Mouse (Mus musculus) neutrophil, adult 59 days (primary cell): ENCODE data around the gene Olfr286. TPM values are rescaled to one million over a fixed set of nuclear protein-coding genes. Genes with fewer than 3 reads are reported as not detected.

ENCODE experiments used
- total RNA-seq, 2 experiments: library from RNA; stranded (reverse); gene quantifications; 1 replicate in 1 of 2; 2 replicates in 1 of 2; pipeline ENCODE4 v1.2.4; 2023

Olfr286 gene
- total RNA-seq: not detected

DNA sequence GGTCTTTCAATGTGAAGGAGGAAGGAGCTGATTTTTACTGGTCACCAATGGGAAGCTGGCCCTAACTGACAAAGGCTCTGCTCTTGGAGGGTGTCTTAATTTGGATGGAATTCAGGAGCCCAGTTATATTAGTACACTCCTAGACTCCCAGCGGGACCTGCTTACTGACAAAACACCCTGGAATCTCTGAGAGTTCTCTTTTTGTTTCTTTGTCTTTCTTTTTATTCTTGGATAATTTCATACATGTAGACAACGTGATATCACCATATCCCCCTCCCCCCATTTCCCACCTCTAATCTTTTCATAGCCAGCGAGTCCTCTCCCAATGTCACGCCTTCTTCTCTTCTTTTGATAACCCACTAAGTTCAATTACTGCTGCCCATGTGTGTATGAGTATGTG, at the start of gene Olfr286:
Olfr286 (minus strand) TSS at position 101 of the 400 bp plus-strand sequence.

DNA sequence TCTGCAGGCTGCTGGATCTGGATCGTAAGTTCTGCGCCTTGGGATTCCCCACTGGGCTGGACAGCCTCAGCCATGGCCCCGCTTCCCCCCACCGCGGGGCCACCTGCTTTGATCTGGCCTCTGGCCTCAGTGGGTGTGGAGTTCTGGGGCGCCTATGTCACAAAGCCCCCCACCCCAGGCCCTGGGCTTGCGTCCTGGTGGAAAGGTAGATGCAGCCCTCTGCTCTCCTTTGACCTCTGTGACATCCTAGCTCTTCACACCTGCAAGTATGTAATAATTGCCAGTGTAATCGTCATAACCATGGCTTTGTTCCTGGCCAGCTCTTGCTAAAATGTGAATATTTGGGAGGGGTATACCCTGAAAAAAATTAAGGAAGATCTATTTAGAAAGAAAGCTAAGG, 22.9 kb upstream of the Olfr286 start, which contains the start of gene H1fnt:
H1fnt (minus strand) TSS at position 101 of the 400 bp plus-strand sequence.

DNA sequence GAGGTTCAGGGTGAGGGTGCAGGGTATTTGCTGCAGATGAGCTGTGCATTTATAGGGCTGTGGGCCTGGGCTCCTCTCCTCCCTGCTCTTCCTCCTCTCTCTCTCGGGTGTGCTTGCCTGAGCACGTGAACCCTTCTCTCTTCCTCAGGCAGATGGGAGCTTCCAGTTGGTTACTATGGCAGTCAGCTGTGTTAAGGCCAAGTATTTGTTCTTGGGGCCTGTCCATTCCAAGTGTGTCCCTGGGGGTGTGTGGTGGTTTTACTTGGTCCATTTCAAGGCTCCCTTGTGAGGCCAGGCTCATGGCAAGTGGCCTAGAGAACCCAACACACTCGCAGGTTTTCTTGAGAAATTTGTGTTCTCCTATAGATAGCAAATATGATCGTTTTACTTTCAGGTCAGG, 13.4 kb downstream of the Olfr286 start, which contains the start of the genes Gm44579 and Olfr287:
Gm44579 (minus strand) TSS at position 101 of the 400 bp plus-strand sequence.
Olfr287 (minus strand) TSS at position 180 of the 400 bp plus-strand sequence.

DNA sequence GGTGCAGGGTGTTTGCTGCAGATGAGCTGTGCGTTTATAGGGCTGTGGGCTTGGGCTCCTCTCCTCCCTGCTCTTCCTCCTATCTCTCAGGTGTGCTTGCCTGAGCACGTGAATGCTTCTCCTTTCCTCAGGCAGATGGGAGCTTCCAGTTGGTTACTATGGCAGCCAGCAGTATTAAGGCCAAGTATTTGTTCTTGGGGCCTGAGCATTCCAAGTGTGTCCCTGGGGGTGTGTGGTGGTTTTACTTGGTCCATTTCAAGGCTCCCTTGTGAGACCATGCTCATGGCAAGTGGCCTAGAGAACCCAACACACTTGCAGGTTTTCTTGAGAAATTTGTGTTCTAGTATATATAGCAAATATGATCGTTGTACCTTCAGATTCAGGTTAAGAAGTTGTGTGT, 38.8 kb downstream of the Olfr286 start, which contains the start of gene Olfr288:
Olfr288 (minus strand) TSS at position 101 of the 400 bp plus-strand sequence.

Other genes starting within 250 kb of the Olfr286 start
- gene Col2a1, start 229.8 kb downstream of the Olfr286 start, total RNA-seq: 1 to 10 TPM in 1 of 2 experiments, under 1 TPM in 1; 0.66 to 1.5 TPM
- 10 to 100 TPM in 1 of 2 experiments, 1 to 10 TPM in 1; 5.3 to 14.1 TPM for gene Pfkm, start 141.9 kb downstream of the Olfr286 start, total RNA-seq
- gene Senp1, start 140.7 kb downstream of the Olfr286 start, total RNA-seq: 10 to 100 TPM; 34.0 to 34.8 TPM
- 10 to 100 TPM; 19.5 to 20.7 TPM for gene Asb8, start 68.8 kb downstream of the Olfr286 start, total RNA-seq
- not detected for gene Ccdc184, start 67.3 kb downstream of the Olfr286 start, total RNA-seq
- not detected for gene Olfr288, start 38.9 kb downstream of the Olfr286 start, total RNA-seq
- not detected for gene Gm44579, start 13.5 kb downstream of the Olfr286 start, total RNA-seq
- gene Olfr287, start 13.4 kb downstream of the Olfr286 start, total RNA-seq: not detected
- not detected for gene H1fnt, start 22.8 kb upstream of the Olfr286 start, total RNA-seq
- gene Zfp641, start 61.7 kb upstream of the Olfr286 start, total RNA-seq: not detected
- gene Olfr285, start 82.9 kb upstream of the Olfr286 start, total RNA-seq: not detected
- not detected for gene Olfr284, start 106.5 kb upstream of the Olfr286 start, total RNA-seq
- gene Olfr283, start 146.5 kb upstream of the Olfr286 start, total RNA-seq: not detected
- not detected for gene Olfr282, start 196.8 kb upstream of the Olfr286 start, total RNA-seq
- gene Olfr281, start 218.1 kb upstream of the Olfr286 start, total RNA-seq: not detected
- not detected for gene OR5BS1P, start 235.4 kb upstream of the Olfr286 start, total RNA-seq
- not detected for gene Lalba, start 248.3 kb upstream of the Olfr286 start, total RNA-seq